Mouse (Mus musculus): Measurements from ENCODE around the gene Prpf4. TPM values are rescaled to one million over a fixed set of nuclear protein-coding genes. Genes with fewer than 3 reads are reported as not detected.

Gene Prpf4
- polyA plus RNA-seq, 1 experiment, result 14.1 TPM

GRCm38 (mm10) chr4:62460348-62460747 is 51.8 kb downstream of the Prpf4 start:
- no peak for TF ChIP-seq CTCF (IDR thresholded peaks at IDR 0.05; ENCODE audit: borderline replicate concordance, insufficient read depth, low read length)
- TF ChIP-seq POLR2A (IDR thresholded peaks at IDR 0.05; ENCODE audit: low read depth, low read length), result no peak
- Histone ChIP-seq H3K27ac (ENCODE audit: insufficient read depth, low read length) (no peak overlapping the region), H3K4me3 (ENCODE audit: insufficient read depth, low read length) (no peak overlapping the region), H3K4me1 (ENCODE audit: control insufficient read depth, insufficient read depth, low read length) (no peaks in the 10 kb centered on the region)

GRCm38 (mm10) chr4:62463124-62463523 is 54.5 kb downstream of the Prpf4 start:
- no peak overlapping the region for H3K27ac ChIP-seq (ENCODE audit: insufficient read depth, low read length)
- no peak overlapping the region for H3K4me3 ChIP-seq (ENCODE audit: insufficient read depth, low read length)
- no peaks in the 10 kb centered on the region for H3K4me1 ChIP-seq (ENCODE audit: control insufficient read depth, insufficient read depth, low read length)
- TF ChIP-seq CTCF (IDR thresholded peaks at IDR 0.05; ENCODE audit: borderline replicate concordance, insufficient read depth, low read length) (no peak), POLR2A (IDR thresholded peaks at IDR 0.05; ENCODE audit: low read depth, low read length) (no peak)

DNA sequence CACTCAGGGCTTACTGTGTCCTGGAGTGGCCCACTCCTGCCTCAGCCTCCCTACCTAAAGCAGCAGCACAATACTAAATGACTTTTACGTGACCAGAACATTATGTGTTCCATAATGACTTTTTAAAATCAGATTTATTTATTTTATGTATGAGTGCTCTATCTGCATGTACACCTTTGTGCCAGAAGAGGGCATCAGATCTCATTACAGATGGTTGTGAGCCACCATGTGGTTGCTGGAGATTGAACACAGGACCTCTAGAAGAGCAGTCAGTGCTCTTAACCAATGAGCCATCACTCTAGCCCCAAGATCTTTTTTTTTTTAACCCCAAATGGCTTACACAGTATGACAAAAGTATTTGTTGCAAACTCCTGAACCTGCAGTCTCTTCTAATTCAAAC is 59.6 kb downstream of the Prpf4 start:
- H3K4me3 ChIP-seq (ENCODE audit: insufficient read depth, low read length), result no peak overlapping the region
- no peak overlapping the region for H3K27ac ChIP-seq (ENCODE audit: insufficient read depth, low read length)
- TF ChIP-seq CTCF (IDR thresholded peaks at IDR 0.05; ENCODE audit: borderline replicate concordance, insufficient read depth, low read length) (no peak), POLR2A (IDR thresholded peaks at IDR 0.05; ENCODE audit: low read depth, low read length) (no peak)
- no peaks in the 10 kb centered on the region for H3K4me1 ChIP-seq (ENCODE audit: control insufficient read depth, insufficient read depth, low read length)

DNA sequence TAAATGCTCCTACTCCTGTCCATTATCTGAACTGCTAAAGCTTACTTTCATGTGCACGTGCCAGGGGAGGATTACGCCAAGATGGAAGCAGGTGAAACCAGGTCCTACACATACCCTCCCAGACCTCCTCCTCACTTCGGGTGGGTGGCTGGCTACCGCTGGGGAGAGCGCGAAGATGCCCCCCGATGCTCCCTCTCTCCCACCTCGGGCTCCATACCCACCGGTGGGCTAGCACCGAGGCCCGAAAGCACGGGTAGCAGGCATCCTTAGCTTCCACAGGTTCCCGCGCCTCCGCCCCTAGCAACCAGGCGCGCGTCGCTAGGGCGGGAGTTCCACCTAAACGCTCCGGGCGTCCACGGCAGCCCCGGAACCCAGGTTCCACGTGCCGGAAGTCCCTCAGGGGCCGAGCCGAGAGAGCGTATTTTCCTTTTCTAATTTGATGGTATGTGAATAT is 62.0 kb downstream of the Prpf4 start, which contains the start of gene Wdr31:
Gene Wdr31 (minus strand): TSS at position 299 of the 454 bp plus-strand sequence.
- Histone ChIP-seq H3K4me3 (ENCODE audit: insufficient read depth, low read length) (peak within 1 kb of the TSS; percentile 67), H3K27ac (ENCODE audit: insufficient read depth, low read length) (no peak within 1 kb of the TSS), H3K4me1 (ENCODE audit: control insufficient read depth, insufficient read depth, low read length) (no peaks in the 10 kb centered on the region)
- TF ChIP-seq CTCF (IDR thresholded peaks at IDR 0.05; ENCODE audit: borderline replicate concordance, insufficient read depth, low read length) (no peak), POLR2A (IDR thresholded peaks at IDR 0.05; ENCODE audit: low read depth, low read length) (no peak)

DNA sequence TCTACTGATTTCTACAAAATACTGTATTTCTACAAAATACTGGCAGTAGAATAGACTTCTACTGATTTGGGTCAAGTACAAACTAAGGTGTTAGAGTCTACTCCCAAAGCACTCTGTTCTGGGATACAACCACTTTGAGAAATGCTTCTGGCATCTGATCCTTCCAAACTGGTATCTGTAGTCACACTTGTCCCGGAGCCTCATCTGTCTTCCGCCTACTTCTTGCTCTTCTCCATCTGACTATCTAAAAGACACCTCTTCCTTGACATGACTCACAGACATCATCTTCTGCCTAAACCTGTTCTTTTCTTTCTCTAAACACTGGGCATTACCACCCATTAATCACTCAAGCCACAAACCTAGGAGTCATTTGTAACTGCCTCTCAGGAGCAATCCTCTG is 63.5 kb downstream of the Prpf4 start:
- Histone ChIP-seq H3K27ac (ENCODE audit: insufficient read depth, low read length) (no peak overlapping the region), H3K4me3 (ENCODE audit: insufficient read depth, low read length) (no peak overlapping the region), H3K4me1 (ENCODE audit: control insufficient read depth, insufficient read depth, low read length) (no peaks in the 10 kb centered on the region)
- no peak for TF ChIP-seq POLR2A (IDR thresholded peaks at IDR 0.05; ENCODE audit: low read depth, low read length)
- TF ChIP-seq CTCF (IDR thresholded peaks at IDR 0.05; ENCODE audit: borderline replicate concordance, insufficient read depth, low read length), result no peak

- Histone ChIP-seq H3K27ac (ENCODE audit: insufficient read depth, low read length) (no peak overlapping the region), H3K4me1 (ENCODE audit: control insufficient read depth, insufficient read depth, low read length) (no peaks in the 10 kb centered on the region; the same call in 1 of the 2 replicates), H3K4me3 (ENCODE audit: insufficient read depth, low read length) (no peak overlapping the region)
- TF ChIP-seq POLR2A (IDR thresholded peaks at IDR 0.05; ENCODE audit: low read depth, low read length), result no peak
- TF ChIP-seq CTCF (IDR thresholded peaks at IDR 0.05; ENCODE audit: borderline replicate concordance, insufficient read depth, low read length), result no peak
These were observed 66.5 kb downstream of the Prpf4 start for GRCm38 (mm10) chr4:62475131-62475530.

GRCm38 (mm10) chr4:62475793-62476192 is 67.2 kb downstream of the Prpf4 start:
- Histone ChIP-seq H3K27ac (ENCODE audit: insufficient read depth, low read length) (no peak overlapping the region), H3K4me1 (ENCODE audit: control insufficient read depth, insufficient read depth, low read length) (no peaks in the 10 kb centered on the region; the same call in 1 of the 2 replicates), H3K4me3 (ENCODE audit: insufficient read depth, low read length) (no peak overlapping the region)
- no peak for TF ChIP-seq POLR2A (IDR thresholded peaks at IDR 0.05; ENCODE audit: low read depth, low read length)

Other genes starting within 250 kb of the Prpf4 start
- gene Zfp37, start 177.8 kb upstream of the Prpf4 start, polyA plus RNA-seq (2011; ENCODE audit: insufficient read length, low read depth, missing spikeins), result 10.9 and 12.7 TPM in 2 replicates
- 10.4 and 13.9 TPM in 2 replicates for gene Slc31a2, start 146.2 kb upstream of the Prpf4 start, polyA plus RNA-seq (2011; ENCODE audit: insufficient read length, low read depth, missing spikeins)
- 33.1 and 36.9 TPM in 2 replicates for gene Fkbp15, start 48.2 kb upstream of the Prpf4 start, polyA plus RNA-seq (2011; ENCODE audit: insufficient read length, low read depth, missing spikeins)
- gene Slc31a1, start 48.1 kb upstream of the Prpf4 start, polyA plus RNA-seq (2011; ENCODE audit: insufficient read length, low read depth, missing spikeins), result 40.8 and 46.7 TPM in 2 replicates
- gene Cdc26, start 155 bp upstream of the Prpf4 start, polyA plus RNA-seq (2011; ENCODE audit: insufficient read length, low read depth, missing spikeins), result 61.3 and 94.3 TPM in 2 replicates
- not detected in 2 replicates for gene Rnf183, start 26.5 kb downstream of the Prpf4 start, polyA plus RNA-seq (2011; ENCODE audit: insufficient read length, low read depth, missing spikeins)
- gene Wdr31, start 62.1 kb downstream of the Prpf4 start, polyA plus RNA-seq (2011; ENCODE audit: insufficient read length, low read depth, missing spikeins), result 1.6 and 2.4 TPM in 2 replicates
- not detected in 2 replicates for gene Bspry, start 71.3 kb downstream of the Prpf4 start, polyA plus RNA-seq (2011; ENCODE audit: insufficient read length, low read depth, missing spikeins)
- 3.6 and 3.8 TPM in 2 replicates for gene Hdhd3, start 94.7 kb downstream of the Prpf4 start, polyA plus RNA-seq (2011; ENCODE audit: insufficient read length, low read depth, missing spikeins)
- 16.5 and 20.6 TPM in 2 replicates for gene Alad, start 111.1 kb downstream of the Prpf4 start, polyA plus RNA-seq (2011; ENCODE audit: insufficient read length, low read depth, missing spikeins)
- gene Pole3, start 116.3 kb downstream of the Prpf4 start, polyA plus RNA-seq (2011; ENCODE audit: insufficient read length, low read depth, missing spikeins), result 39.7 and 40.7 TPM in 2 replicates
- gene 4933430I17Rik, start 116.6 kb downstream of the Prpf4 start, polyA plus RNA-seq (2011; ENCODE audit: insufficient read length, low read depth, missing spikeins), result 0.39 TPM in 1 of 2 replicates, not detected in the other
- 38.0 and 44.0 TPM in 2 replicates for gene Rgs3, start 151.1 kb downstream of the Prpf4 start, polyA plus RNA-seq (2011; ENCODE audit: insufficient read length, low read depth, missing spikeins)

Data from embryonic fibroblast, embryonic 13.5 days (primary cell).